Mouse (Mus musculus): Measurements from ENCODE around the gene Zfp382. TPM values are rescaled to one million over a fixed set of nuclear protein-coding genes. Genes with fewer than 3 reads are reported as not detected.
"Not testable (repeated sequence)": the region's sequence is repeated elsewhere in the genome, so short reads cannot be mapped to it uniquely, and the experiment has no call there.

The Zfp382 gene
- polyA plus RNA-seq, 1 experiment, result 0.95 TPM

- TF ChIP-seq CTCF (IDR thresholded peaks at IDR 0.05; ENCODE audit: control insufficient read depth, insufficient read depth, low read length), result no peak
- no peak for TF ChIP-seq POLR2A (IDR thresholded peaks at IDR 0.05; ENCODE audit: borderline replicate concordance, control insufficient read depth, low read depth, low read length)
- Histone ChIP-seq H3K4me3 (replicated peaks; ENCODE audit: control insufficient read depth, low read depth, low read length) (no peak overlapping the region), H3K4me1 (ENCODE audit: control insufficient read depth, insufficient read depth, low read length) (peaks cover 3% of the 10 kb centered on the region; the same call in 1 of the 2 replicates), H3K27ac (ENCODE audit: control insufficient read depth, insufficient read depth, low read depth, low read length, poor library complexity) (no peak overlapping the region)
- whole genome bisulfite sequencing, result 84% methylated on average over 9 of the region's 9 CpGs
Observed at GRCm38 (mm10) chr7:30092666-30093065, 29.1 kb upstream of the Zfp382 start.

GRCm38 (mm10) chr7:30093918-30094415 lies 27.8 kb upstream of the Zfp382 start:
- Histone ChIP-seq H3K4me3 (replicated peaks; ENCODE audit: control insufficient read depth, low read depth, low read length) (no peak overlapping the region), H3K27ac (ENCODE audit: control insufficient read depth, insufficient read depth, low read depth, low read length, poor library complexity) (no peak overlapping the region), H3K4me1 (ENCODE audit: control insufficient read depth, insufficient read depth, low read length) (peaks cover 3% of the 10 kb centered on the region; the same call in 1 of the 2 replicates)
- TF ChIP-seq CTCF (IDR thresholded peaks at IDR 0.05; ENCODE audit: control insufficient read depth, insufficient read depth, low read length), result no peak
- TF ChIP-seq POLR2A (IDR thresholded peaks at IDR 0.05; ENCODE audit: borderline replicate concordance, control insufficient read depth, low read depth, low read length), result no peak
- WGBS, result 81% methylated on average over 6 of the region's 6 CpGs

GRCm38 (mm10) chr7:30094646-30095429 lies 26.9 kb upstream of the Zfp382 start, which contains the start of gene Zfp260:
Gene Zfp260, plus strand, starts transcription at chr7:30094777.
- H3K27ac ChIP-seq (ENCODE audit: control insufficient read depth, insufficient read depth, low read depth, low read length, poor library complexity), result peak within 1 kb of the TSS; percentile 73
- no peak for TF ChIP-seq CTCF (IDR thresholded peaks at IDR 0.05; ENCODE audit: control insufficient read depth, insufficient read depth, low read length)
- peak; percentile 61; the same call in 1 of the 2 replicates for TF ChIP-seq POLR2A (IDR thresholded peaks at IDR 0.05; ENCODE audit: borderline replicate concordance, control insufficient read depth, low read depth, low read length)
- peak within 1 kb of the TSS; percentile 95 for H3K4me3 ChIP-seq (replicated peaks; ENCODE audit: control insufficient read depth, low read depth, low read length)
- H3K4me1 ChIP-seq (ENCODE audit: control insufficient read depth, insufficient read depth, low read length), result peaks cover 3% of the 10 kb centered on the region; the same call in 1 of the 2 replicates
- WGBS, result 0% methylated on average over 26 of the region's 26 CpGs

- H3K4me1 ChIP-seq (ENCODE audit: control insufficient read depth, insufficient read depth, low read length), result peaks cover 3% of the 10 kb centered on the region; the same call in 1 of the 2 replicates
- 7% methylated on average over 5 of the region's 5 CpGs for WGBS
- H3K27ac ChIP-seq (ENCODE audit: control insufficient read depth, insufficient read depth, low read depth, low read length, poor library complexity), result no peak overlapping the region
- TF ChIP-seq CTCF (IDR thresholded peaks at IDR 0.05; ENCODE audit: control insufficient read depth, insufficient read depth, low read length) (no peak), POLR2A (IDR thresholded peaks at IDR 0.05; ENCODE audit: borderline replicate concordance, control insufficient read depth, low read depth, low read length) (no peak)
- no peak overlapping the region for H3K4me3 ChIP-seq (replicated peaks; ENCODE audit: control insufficient read depth, low read depth, low read length)
Observed at GRCm38 (mm10) chr7:30095551-30096125, 26.1 kb upstream of the Zfp382 start.

GRCm38 (mm10) chr7:30099297-30099696 lies 22.4 kb upstream of the Zfp382 start:
- Histone ChIP-seq H3K4me3 (replicated peaks; ENCODE audit: control insufficient read depth, low read depth, low read length) (no peak overlapping the region), H3K4me1 (ENCODE audit: control insufficient read depth, insufficient read depth, low read length) (peaks cover 1% of the 10 kb centered on the region; the same call in 1 of the 2 replicates), H3K27ac (ENCODE audit: control insufficient read depth, insufficient read depth, low read depth, low read length, poor library complexity) (no peak overlapping the region)
- WGBS, result 87% methylated on average over 13 of the region's 13 CpGs
- TF ChIP-seq POLR2A (IDR thresholded peaks at IDR 0.05; ENCODE audit: borderline replicate concordance, control insufficient read depth, low read depth, low read length) (no peak), CTCF (IDR thresholded peaks at IDR 0.05; ENCODE audit: control insufficient read depth, insufficient read depth, low read length) (no peak)

- Histone ChIP-seq H3K4me1 (ENCODE audit: control insufficient read depth, insufficient read depth, low read length) (no peaks in the 10 kb centered on the region), H3K4me3 (replicated peaks; ENCODE audit: control insufficient read depth, low read depth, low read length) (no peak overlapping the region), H3K27ac (ENCODE audit: control insufficient read depth, insufficient read depth, low read depth, low read length, poor library complexity) (no peak overlapping the region)
- 93% methylated on average over 5 of the region's 5 CpGs for WGBS
- TF ChIP-seq POLR2A (IDR thresholded peaks at IDR 0.05; ENCODE audit: borderline replicate concordance, control insufficient read depth, low read depth, low read length) (no peak), CTCF (IDR thresholded peaks at IDR 0.05; ENCODE audit: control insufficient read depth, insufficient read depth, low read length) (no peak)
Observed at GRCm38 (mm10) chr7:30116076-30116475, 5.7 kb upstream of the Zfp382 start.

GRCm38 (mm10) chr7:30117935-30118334 lies 3.8 kb upstream of the Zfp382 start:
- not testable (repeated sequence) for H3K4me3 ChIP-seq (replicated peaks; ENCODE audit: control insufficient read depth, low read depth, low read length)

GRCm38 (mm10) chr7:30122188-30122530 lies 417 bp downstream of the Zfp382 start:
- Histone ChIP-seq H3K4me1 (ENCODE audit: control insufficient read depth, insufficient read depth, low read length) (no peaks in the 10 kb centered on the region; the same call in 1 of the 2 replicates), H3K27ac (ENCODE audit: control insufficient read depth, insufficient read depth, low read depth, low read length, poor library complexity) (peak overlapping the region; percentile 44; the same call in 1 of the 2 replicates), H3K4me3 (replicated peaks; ENCODE audit: control insufficient read depth, low read depth, low read length) (peak overlapping the region; percentile 100)
- no peak for TF ChIP-seq CTCF (IDR thresholded peaks at IDR 0.05; ENCODE audit: control insufficient read depth, insufficient read depth, low read length)
- no peak for TF ChIP-seq POLR2A (IDR thresholded peaks at IDR 0.05; ENCODE audit: borderline replicate concordance, control insufficient read depth, low read depth, low read length)
- WGBS, result 2% methylated on average over 15 of the region's 15 CpGs

More at GRCm38 (mm10) chr7:30117935-30118334, 3.8 kb upstream of the Zfp382 start:
- not testable (repeated sequence) for H3K4me1 ChIP-seq (ENCODE audit: control insufficient read depth, insufficient read depth, low read length); H3K27ac ChIP-seq (ENCODE audit: control insufficient read depth, insufficient read depth, low read depth, low read length, poor library complexity)
- WGBS, result 92% methylated on average over 12 of the region's 12 CpGs
